Mouse (Mus musculus) retina, embryonic 14.5 days (tissue): ENCODE measurements at regions not wholly inside any gene's neighbourhood (a gene's known extent, or its start where the extent isn't known, plus 50 kb on each side); places are given as distances from the start of the nearest gene placed in this dataset.

Source experiments
- DNase-seq: peaks from one replicate; pipeline ENCODE4 v3.0.0-alpha.2; 2015; ENCODE audit warnings: low spot score

- DNase-seq, result no peak
These were observed 103.1 kb upstream of the Slc22a12 start for GRCm38 (mm10) chr19:6645912-6646311.

- no peak for DNase-seq
These were observed 102.0 kb upstream of the Slc22a12 start for GRCm38 (mm10) chr19:6644871-6645270.

GRCm38 (mm10) chr19:6639681-6640080, 96.8 kb upstream of the Slc22a12 start:
- no peak for DNase-seq

GRCm38 (mm10) chr19:6633400-6633799, 90.6 kb upstream of the Slc22a12 start:
- peak; percentile 22 for DNase-seq

GRCm38 (mm10) chr19:6631817-6632216, 89.0 kb upstream of the Slc22a12 start:
- DNase-seq, result no peak

GRCm38 (mm10) chr19:6630613-6630940, 87.7 kb upstream of the Slc22a12 start:
- no peak for DNase-seq

GRCm38 (mm10) chr19:6629911-6630612, 87.2 kb upstream of the Slc22a12 start:
- no peak for DNase-seq

- DNase-seq, result no peak
These were observed 82.7 kb upstream of the Slc22a12 start for GRCm38 (mm10) chr19:6625574-6625973.

- DNase-seq, result no peak
These were observed 78.2 kb upstream of the Slc22a12 start for GRCm38 (mm10) chr19:6621023-6621422.

- DNase-seq, result no peak
These were observed 76.7 kb upstream of the Slc22a12 start for GRCm38 (mm10) chr19:6619546-6619945.

GRCm38 (mm10) chr19:6616659-6617058, 73.8 kb upstream of the Slc22a12 start:
- no peak for DNase-seq

- no peak for DNase-seq
These were observed 69.6 kb upstream of the Slc22a12 start for GRCm38 (mm10) chr19:6612441-6612840.

GRCm38 (mm10) chr19:6611921-6612320, 69.1 kb upstream of the Slc22a12 start:
- DNase-seq, result no peak

- DNase-seq, result no peak
These were observed 67.9 kb upstream of the Slc22a12 start for GRCm38 (mm10) chr19:6610715-6611114.

- DNase-seq, result peak; percentile 25
These were observed 67.2 kb upstream of the Slc22a12 start for GRCm38 (mm10) chr19:6610051-6610450.

GRCm38 (mm10) chr19:6607501-6607900, 64.7 kb upstream of the Slc22a12 start:
- no peak for DNase-seq

GRCm38 (mm10) chr19:6606667-6607066, 63.8 kb upstream of the Slc22a12 start:
- DNase-seq, result no peak

GRCm38 (mm10) chr19:6604702-6605101, 61.9 kb upstream of the Slc22a12 start:
- DNase-seq, result no peak

- no peak for DNase-seq
These were observed 58.2 kb upstream of the Slc22a12 start for GRCm38 (mm10) chr19:6600873-6601530.

- DNase-seq, result no peak
These were observed 56.4 kb upstream of the Slc22a12 start for GRCm38 (mm10) chr19:6599281-6599680.

- no peak for DNase-seq
These were observed 55.4 kb upstream of the Slc22a12 start for GRCm38 (mm10) chr19:6598186-6598585.

- no peak for DNase-seq
These were observed 53.0 kb upstream of the Slc22a12 start for GRCm38 (mm10) chr19:6595801-6596200.
